Mouse (Mus musculus) telencephalon, adult 2 months (tissue): ENCODE measurements at regions not wholly inside any gene's neighbourhood (a gene's known extent, or its start where the extent isn't known, plus 50 kb on each side); places are given as distances from the start of the nearest gene placed in this dataset.

ENCODE experiments used
- DNase-seq: peaks from one replicate; pipeline ENCODE4 v3.0.0-alpha.2; 2011; ENCODE audit warnings: low read depth, low spot score

DNA sequence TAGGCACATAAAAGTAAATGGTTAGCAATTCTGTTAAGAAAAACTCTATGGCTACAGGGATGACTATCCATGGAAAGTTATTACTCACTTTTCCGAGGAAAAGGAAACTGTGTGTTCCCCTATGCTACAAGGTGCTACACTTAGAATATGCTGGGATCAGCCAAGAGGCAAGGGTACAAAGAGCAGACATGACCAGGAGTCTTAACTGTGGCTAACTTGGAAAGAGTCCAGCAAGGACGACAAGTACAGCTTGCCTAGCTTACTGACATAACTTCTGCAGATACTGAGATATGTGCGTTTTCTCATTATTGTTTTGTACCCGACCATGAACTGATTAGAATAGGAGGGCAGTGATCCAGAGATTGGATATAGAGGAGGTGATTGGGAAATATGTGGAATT lies 296.4 kb downstream of the Gm16223 start:
- no peak for DNase-seq

DNA sequence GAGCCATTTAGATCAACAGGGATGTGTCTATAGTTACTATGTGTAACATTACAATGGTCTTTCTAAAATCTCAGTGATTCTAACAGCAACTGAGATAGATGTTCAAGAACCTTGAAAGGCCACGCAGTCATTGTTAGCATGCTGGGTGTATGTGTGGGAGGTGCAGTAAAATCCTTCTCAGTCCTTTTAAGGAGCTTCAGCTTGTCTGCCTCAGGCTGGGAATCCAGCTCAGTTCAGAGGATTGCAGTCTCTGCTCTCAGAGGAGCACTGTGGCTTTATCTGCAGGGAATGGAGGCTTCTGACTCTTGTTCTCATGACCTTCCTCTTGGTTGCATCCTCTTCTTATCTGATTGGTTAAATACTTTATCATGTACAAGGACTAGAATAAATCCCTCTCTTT lies 320.2 kb downstream of the Gm16223 start:
- DNase-seq = peak; percentile 48

DNA sequence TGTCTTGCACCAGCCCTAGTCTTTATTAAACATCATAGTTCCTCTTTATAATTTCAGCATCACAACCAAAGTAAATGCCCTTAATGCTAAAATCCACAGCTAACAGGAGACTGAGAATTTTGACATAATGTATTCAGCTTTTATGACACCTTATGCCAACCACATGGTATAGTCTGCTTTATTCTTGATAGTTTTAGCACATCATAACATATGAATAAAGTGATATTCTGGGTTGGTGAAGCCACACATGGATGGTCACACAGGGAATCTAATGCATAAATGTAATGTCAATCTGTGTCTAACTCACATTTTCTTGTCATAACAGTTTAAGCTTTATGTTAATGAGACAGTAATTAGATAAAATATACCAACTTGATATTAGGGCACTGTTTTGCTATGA lies 328.9 kb downstream of the Gm16223 start:
- no peak for DNase-seq

DNA sequence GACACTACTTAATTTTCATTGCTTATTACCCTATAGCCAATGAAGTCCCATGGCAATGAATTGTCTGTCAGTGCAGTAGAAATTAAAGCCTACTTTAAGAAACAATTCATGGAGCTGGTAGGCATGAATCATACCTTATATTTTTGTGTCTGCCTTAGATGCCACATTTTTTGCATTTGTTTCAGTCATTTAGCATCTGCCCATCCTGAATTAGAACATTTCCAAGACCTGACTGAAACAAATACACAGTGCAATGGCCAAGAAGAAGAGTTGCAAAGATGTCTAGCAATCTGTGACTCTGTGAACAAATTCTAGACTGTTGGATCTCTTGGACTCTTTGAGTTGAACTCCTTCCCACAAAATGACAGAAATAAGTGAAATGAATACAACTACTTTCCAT lies 342.2 kb downstream of the Gm16223 start:
- peak; percentile 33 for DNase-seq

- peak; percentile 42 for DNase-seq
Measured at GRCm38 (mm10) chr5:42412296-42412695, 344.5 kb downstream of the Gm16223 start.

DNA sequence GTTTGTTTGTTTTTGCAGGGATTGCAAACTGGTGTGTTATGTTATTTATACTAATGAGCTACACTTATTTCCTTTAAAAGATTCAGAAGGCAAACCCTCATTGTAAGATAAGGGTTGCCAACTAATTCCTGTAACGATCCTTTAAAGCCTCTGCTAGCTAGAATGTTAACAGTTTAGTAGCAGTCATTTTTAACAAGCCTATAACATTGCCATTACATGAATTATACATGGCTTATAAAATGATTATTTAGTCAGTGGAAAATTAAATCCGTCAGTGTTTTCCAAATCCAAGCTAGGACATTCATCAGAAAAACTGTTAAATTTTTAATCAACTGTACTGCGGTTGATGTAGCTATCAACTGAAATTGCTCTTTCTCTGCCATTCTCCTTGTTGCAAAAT lies 358.1 kb downstream of the Gm16223 start:
- no peak for DNase-seq

DNA sequence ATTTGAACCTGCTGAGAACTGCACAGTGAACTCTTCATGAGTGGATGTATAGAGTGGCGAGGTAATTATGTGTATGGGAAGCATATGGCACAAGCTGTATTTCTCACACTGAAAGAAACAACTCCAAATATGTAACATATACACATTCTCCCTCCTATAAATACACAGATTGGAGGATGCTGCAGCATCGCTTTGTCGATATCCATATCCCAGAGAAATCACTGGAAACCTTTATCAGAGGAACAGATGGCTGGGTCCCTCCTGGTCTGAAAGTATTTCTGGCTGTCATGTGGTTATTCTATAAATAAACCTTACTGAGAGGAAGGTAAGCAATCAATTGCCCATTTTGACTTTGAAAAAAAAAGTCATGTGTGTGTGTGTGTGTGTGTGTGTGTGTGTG lies 365.4 kb downstream of the Gm16223 start:
- DNase-seq = no peak

- no peak for DNase-seq
Measured at GRCm38 (mm10) chr5:42448644-42449043, 380.9 kb downstream of the Gm16223 start.

GRCm38 (mm10) chr5:42449581-42449980 lies 381.8 kb downstream of the Gm16223 start:
- no peak for DNase-seq

- DNase-seq = no peak
Measured at GRCm38 (mm10) chr5:42453707-42454106, 385.9 kb downstream of the Gm16223 start.

GRCm38 (mm10) chr5:42461195-42461594 lies 393.4 kb downstream of the Gm16223 start:
- DNase-seq = no peak

DNA sequence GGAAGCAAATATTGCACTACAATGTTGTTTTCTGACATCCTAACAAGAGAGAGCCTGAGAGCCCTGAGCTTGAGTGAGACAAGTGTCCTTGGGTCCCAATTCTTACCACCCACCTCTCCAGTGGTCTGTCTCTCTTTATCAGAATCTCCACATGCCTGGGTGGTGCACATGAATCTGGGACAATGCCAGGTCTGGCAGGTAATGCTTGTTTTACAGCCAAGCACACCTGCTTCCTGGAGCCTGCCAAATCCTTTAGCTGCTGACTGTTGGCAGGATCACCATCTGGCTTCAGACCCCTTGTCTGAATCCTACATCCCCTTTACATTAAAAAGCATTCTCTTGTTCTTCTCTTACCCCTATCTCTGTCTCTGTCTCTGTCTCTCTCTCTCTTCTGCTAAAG lies 397.1 kb downstream of the Gm16223 start:
- no peak for DNase-seq

DNA sequence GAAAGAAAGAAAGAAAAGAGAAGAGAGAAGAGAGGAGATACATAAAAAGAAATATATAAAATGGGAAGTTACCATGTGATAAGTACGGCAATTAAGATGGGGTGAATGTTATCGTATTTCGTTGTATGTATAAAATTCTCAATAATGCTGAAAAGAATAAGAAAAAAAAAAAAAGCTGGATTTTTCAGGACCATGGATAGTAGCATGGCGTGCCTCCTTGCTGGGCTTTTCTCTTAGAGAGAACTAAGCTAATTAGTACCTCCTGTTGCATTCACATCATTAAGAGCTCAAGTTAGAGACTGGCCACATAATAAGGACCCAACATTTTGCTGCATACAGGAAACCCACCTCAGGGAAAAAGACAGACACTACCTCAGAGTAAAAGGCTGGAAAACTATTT lies 405.7 kb downstream of the Gm16223 start:
- DNase-seq = no peak

GRCm38 (mm10) chr5:42502124-42502801 lies 434.5 kb downstream of the Gm16223 start:
- DNase-seq = no peak

DNA sequence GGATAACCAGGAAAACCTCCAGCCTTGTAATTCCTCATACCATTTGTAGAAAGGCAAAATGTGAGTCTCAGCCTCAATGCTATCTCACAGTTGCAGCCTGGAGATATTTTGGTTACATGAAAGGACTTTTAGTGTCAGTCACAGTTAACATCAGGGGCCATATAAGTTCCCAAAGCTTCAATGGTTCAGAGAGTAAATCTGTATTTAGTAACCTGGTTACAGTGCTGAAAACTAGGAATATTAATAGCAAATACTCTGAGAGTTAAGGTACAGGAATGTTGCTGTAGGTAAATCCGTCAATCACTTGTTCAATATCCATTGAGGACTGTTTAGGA lies 435.0 kb downstream of the Gm16223 start:
- no peak for DNase-seq

- no peak for DNase-seq
Measured at GRCm38 (mm10) chr5:42509200-42509599, 441.4 kb downstream of the Gm16223 start.

DNA sequence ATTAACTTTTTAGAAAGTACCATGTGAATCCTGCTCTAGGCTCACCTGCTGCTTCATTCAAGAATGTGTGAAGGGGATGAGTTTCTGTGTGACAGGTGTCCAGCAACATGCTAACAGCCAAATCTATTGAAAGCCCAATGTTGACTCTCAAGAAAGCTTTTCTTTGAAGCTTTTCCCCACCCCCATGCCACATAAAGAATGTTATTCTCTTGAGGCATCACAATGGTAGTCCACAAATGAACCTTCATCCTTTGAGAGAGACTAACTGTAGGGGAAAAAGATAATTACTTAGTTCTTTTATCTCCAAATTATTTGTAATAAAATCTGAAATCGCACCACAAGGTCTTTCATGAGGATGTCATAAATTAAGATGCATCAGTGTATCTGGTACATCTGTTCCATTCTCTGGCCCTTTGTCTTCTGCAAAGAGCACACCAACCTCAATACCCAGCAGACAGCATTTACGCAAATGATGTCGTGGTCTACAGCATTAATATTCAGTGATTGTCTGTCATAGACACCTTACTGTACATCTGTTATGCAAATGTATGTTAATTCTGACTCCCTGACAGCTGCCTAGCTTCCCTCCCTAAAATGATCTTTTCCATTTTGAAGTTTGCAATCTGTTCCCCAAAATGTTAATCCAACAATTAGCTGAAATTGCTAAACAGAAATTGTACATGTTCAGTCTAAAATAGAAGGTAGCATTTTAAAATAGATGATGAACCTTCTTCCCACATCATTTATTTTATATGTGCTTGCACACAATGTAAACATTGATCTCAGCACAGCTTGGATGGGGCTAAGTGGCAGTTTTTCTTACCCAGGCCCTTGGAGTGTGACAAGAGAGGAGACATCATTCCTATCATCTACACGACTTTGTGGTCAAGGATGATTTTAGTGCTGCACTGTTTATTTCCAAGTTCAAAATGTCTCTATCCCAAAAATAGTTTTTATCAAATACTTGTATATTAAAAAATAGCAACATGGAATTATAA lies 455.7 kb downstream of the Gm16223 start:
- DNase-seq = peak; percentile 55

DNA sequence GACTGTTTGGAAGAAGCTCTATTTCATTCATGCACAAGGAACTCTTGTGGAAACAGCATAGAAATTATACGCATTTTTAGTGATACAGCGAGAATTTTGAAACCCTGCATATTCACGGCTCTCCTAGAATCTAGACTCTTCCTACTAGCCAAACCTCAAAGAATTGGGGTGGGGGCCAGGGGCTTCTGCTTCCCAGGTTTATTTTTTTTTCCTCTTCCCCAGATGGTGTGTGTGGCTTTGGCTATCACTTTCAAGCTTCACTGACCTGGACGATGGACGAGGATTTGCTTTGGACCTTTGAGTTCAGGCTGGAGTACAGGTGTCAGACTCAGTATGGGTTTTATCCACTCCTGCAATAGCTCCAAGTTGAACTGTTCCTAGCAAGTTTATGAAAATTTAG lies 457.7 kb downstream of the Gm16223 start:
- no peak for DNase-seq

DNA sequence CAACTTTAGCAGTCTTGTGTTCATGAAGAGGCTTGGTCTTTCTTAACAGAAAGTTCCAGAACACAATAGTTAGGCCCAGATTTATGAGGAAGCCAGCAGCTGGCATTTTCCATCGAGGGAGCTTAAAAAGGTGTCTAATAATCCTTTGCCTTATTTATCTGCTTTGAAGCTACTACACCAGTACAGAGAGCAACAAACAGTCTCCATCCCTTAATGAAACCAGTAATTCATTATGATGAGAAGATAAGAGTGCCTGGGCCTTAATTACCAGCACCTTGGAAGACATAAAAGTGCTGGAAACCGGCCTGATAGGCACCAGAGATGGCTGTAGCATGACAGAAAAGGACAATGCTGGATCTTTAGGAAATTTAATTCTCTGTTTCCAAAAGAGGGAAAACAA lies 492.8 kb downstream of the Gm16223 start:
- DNase-seq = no peak

DNA sequence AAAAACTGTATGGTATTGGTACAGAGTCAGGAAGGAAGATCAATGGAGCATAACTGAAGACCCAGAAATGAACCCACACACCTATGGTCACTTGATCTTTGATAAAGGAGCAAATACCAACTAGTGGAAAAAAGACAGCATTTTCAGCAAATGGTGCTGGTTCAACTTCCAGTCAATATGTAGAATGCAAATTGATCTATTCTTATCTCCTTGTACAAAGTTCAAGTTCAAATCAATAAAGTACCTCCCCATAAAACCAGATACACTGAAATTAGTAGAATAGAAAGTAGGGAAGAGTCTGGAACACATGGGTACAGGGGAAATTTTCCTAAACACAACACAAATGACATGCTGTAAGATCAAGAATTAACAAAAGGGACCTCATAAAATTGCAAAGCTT lies 495.6 kb downstream of the Gm16223 start:
- no peak for DNase-seq

DNA sequence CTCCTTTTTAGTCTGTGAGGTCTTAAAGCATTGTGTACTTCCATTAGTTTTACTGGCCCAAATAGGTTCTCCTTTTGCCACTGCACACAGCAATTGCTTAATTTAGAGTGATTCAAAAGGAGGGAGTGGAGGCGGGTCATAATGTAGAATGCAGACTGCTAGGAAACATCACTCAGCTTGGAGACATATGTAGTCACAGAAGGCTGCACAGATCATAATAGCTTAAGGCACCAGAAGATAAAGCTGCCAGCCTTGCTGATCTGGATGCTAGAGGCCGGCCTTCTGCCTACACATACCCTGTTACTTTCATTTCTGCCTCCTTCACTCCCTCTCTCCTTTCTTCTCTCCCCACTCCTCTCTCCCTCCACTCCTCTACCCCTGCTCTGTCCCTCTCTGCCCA lies 508.2 kb downstream of the Gm16223 start:
- DNase-seq = peak; percentile 17

DNA sequence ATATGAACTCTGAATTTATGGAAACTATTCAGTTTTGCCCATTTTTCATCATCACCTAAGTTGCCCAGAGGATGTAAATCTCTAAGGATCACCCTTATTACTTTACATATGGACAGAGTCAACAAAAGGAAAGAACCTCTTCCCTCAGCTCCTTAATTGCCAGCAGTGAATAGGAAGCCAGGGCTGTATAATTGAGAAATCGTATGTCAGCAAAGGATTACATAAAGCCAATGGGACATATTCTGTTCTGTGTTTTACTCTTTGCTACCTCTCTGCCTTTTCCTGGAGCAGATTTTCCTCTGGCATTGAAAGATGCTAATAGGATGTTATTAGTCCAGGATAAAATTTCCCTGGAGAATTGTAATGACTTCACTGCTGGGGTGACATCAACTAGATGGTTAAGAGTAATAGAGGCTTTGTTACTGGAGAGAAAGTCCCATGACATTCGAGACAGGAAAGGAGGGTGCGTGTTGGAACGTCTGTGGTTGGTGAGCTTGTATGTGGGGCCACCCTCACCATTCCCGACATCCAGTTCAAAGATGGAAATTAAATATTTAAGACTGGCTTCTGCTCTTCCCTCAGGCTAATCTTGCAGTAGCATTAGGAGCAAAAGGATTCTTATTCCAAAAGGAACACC lies 510.6 kb downstream of the Gm16223 start:
- DNase-seq = no peak

DNA sequence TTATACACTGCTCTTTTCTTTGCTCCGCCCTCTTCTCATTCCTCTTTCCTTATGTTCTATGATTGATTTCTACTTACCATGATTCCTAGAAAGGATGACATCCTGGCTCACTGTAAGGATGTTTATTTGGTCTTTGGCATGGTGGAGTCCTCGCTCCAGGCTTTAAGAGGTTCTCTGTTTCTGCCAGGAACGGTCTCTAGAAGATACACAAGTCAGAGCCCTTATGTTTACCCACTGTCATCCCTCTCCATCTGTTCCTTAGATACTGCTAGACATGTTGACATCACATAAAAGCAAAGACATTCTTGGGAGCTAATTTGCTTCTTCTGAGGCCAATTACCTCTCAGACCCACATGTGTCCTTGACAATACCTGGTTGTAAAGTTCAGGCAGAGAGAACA lies 552.9 kb downstream of the Gm16223 start:
- DNase-seq = no peak
